In the genomic region with DNA sequence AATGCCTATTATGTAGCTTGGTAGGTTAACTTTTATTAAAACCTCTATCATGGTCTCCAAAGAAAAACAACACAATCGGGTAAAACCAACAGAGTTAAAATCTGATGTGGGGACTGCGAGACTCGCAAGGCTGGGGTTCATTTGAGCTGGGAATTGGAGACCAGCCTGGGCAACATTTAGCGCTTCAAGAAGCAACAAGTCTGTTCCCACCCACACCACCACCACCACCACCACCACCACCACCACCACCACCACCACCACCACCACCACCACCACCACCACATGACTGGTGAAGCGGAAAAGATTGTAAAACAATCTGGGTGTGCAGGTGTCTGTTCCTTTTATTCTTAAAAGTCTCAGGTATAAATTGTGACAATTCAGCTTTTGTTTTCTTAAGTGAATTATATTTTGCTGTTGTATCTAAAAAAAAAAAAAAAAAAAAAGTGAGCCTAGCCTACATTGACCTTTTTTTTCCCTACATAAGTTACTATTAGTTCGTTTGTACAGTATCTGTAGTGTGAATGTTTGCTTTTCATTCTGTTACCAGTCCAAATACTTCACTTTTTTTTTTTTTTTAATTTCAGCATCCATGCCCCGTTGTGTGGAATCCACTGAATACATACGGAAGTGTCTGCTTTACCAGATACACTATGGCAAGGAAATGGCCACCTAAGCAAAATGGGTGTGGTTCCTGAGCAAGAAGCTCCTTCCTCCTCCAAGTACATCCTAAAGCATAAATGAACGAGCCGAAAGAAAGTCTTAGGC, we compare ENCODE assay signal across 8 mouse cellular contexts. TPM values are rescaled to one million over a fixed set of nuclear protein-coding genes. Genes with fewer than 3 reads are reported as not detected.
DNase-seq lines count a peak whose midpoint lies in the region; ATAC-seq and TF ChIP-seq lines count a peak whose summit lies in the region.

No protein-coding gene starts in this region.

- H3K27me3 ChIP-seq in erythroblast, embryonic 14.5 days (ENCODE audit: control insufficient read depth) = no peaks in the 10 kb centered on the region
- H3K27me3 ChIP-seq in heart, postnatal 0 days (ENCODE audit: control insufficient read depth, insufficient read depth, low read length) = no peaks in the 10 kb centered on the region
- no peaks in the 10 kb centered on the region for H3K27me3 ChIP-seq in liver, embryonic 16.5 days (ENCODE audit: control insufficient read depth, insufficient read depth, low read depth, low read length)

- peak overlapping the region; percentile 22; the same call in 1 of the 2 replicates for H3K27ac ChIP-seq in heart, postnatal 0 days (ENCODE audit: low read depth)
- H3K27ac ChIP-seq in liver, embryonic 16.5 days (ENCODE audit: low read length) = peak overlapping the region; percentile 78

- peaks cover 37% of the 10 kb centered on the region for H3K36me3 ChIP-seq in erythroblast, embryonic 14.5 days (ENCODE audit: control insufficient read depth)
- H3K36me3 ChIP-seq in heart, postnatal 0 days (replicated peaks; ENCODE audit: control insufficient read depth, insufficient read depth, low read length) = peaks cover 21% of the 10 kb centered on the region
- H3K36me3 ChIP-seq in liver, embryonic 16.5 days (ENCODE audit: control insufficient read depth, insufficient read depth) = peaks cover 12% of the 10 kb centered on the region; the same call in 1 of the 2 replicates

- peak overlapping the region; percentile 38 for H3K9ac ChIP-seq in heart, postnatal 0 days (replicated peaks; ENCODE audit: low read depth, low read length)
- H3K9ac ChIP-seq in liver, embryonic 16.5 days (ENCODE audit: low read depth, low read length) = peak overlapping the region; percentile 73; the same call in 1 of the 2 replicates

- H3K4me2 ChIP-seq in heart, postnatal 0 days (ENCODE audit: low read depth, low read length) = peak overlapping the region; percentile 91
- peak overlapping the region; percentile 90 for H3K4me2 ChIP-seq in liver, embryonic 16.5 days (ENCODE audit: low read depth, low read length)

- H3K4me1 ChIP-seq in erythroblast, embryonic 14.5 days (ENCODE audit: control insufficient read depth) = peaks cover 39% of the 10 kb centered on the region
- 0 out of 2 replicates have a peak, but pooled peaks cover 6% of the 10 kb centered on the region for H3K4me1 ChIP-seq in heart, postnatal 0 days (ENCODE audit: control insufficient read depth, insufficient read depth)
- H3K4me1 ChIP-seq in liver, embryonic 16.5 days (ENCODE audit: control insufficient read depth, low read depth, low read length) = peaks cover 17% of the 10 kb centered on the region

- TF ChIP-seq CTCF in heart, postnatal 0 days (IDR thresholded peaks at IDR 0.05; ENCODE audit: low read depth) = no peak

- 50% methylated on average over 10 of the region's 10 CpGs for WGBS in heart, postnatal 0 days
- WGBS in liver, embryonic 16.5 days (ENCODE audit: insufficient replicate concordance) = 35% methylated on average over 10 of the region's 10 CpGs

- DNase-seq in 416B (ENCODE audit: low read depth) = peak; percentile 55
- no peak for DNase-seq in heart, postnatal 0 days (ENCODE audit: low spot score)
- no peak for DNase-seq in thymus, postnatal 14 days
- no peak for DNase-seq in cerebellum, adult 11-12 months

- no peaks in the 10 kb centered on the region for H3K9me3 ChIP-seq in erythroblast, embryonic 14.5 days (ENCODE audit: control insufficient read depth, low read length)
- H3K9me3 ChIP-seq in heart, postnatal 0 days (replicated peaks; ENCODE audit: control insufficient read depth, low read length) = no peaks in the 10 kb centered on the region
- no peaks in the 10 kb centered on the region for H3K9me3 ChIP-seq in liver, embryonic 16.5 days (replicated peaks; ENCODE audit: control insufficient read depth, low read length)

- peak overlapping the region; percentile 79 for H3K4me3 ChIP-seq in erythroblast, embryonic 14.5 days (replicated peaks)
- peak overlapping the region; percentile 74 for H3K4me3 ChIP-seq in heart, postnatal 0 days (ENCODE audit: low read depth, low read length)
- H3K4me3 ChIP-seq in liver, embryonic 16.5 days (ENCODE audit: low read depth, low read length) = peak overlapping the region; percentile 73

- TF ChIP-seq EP300 in heart, postnatal 0 days (IDR thresholded peaks at IDR 0.05; ENCODE audit: low read depth) = no peak

- ATAC-seq in erythroblast, adult 5-6 weeks (replicated peaks; ENCODE audit: low FRiP score, poor library complexity, severe bottlenecking) = no peak
- ATAC-seq in heart, postnatal 0 days (ENCODE audit: insufficient read depth, low read depth) = no peak
- ATAC-seq in liver, embryonic 16.5 days (ENCODE audit: low read depth) = no peak
- no peak for ATAC-seq in granulocyte monocyte progenitor cell, adult 5-6 weeks (replicated peaks; ENCODE audit: poor library complexity, severe bottlenecking)

RNA-seq across cellular contexts. Expression of a gene that starts 0.7 kb away (rescaled TPM):
- polyA plus RNA-seq in erythroblast, embryonic 14.5 days (2012) = 0.06 and 0.13 TPM in 2 replicates
- not detected in 2 replicates for total RNA-seq in erythroblast, adult 5-6 weeks (2015; ENCODE audit: low replicate concordance)
- 2.1 TPM in 1 of 2 replicates, not detected in the other for total RNA-seq in erythroblast, adult 5-6 weeks (2017; ENCODE audit: low replicate concordance)
- total RNA-seq in heart, postnatal 0 days (2014; rRNA removed; ENCODE audit: low replicate concordance) = 3.5 TPM in 1 of 2 replicates, not detected in the other
- 2.4 and 2.5 TPM in 2 replicates for polyA plus RNA-seq in heart, postnatal 0 days (2015; fragmentation: Nextera tagmentation; extraction: Ambion mirVana)
- 2.2 and 2.6 TPM in 2 replicates for polyA plus RNA-seq in liver, embryonic 16.5 days (2015; fragmentation: Nextera tagmentation; extraction: Ambion mirVana)
- total RNA-seq in granulocyte monocyte progenitor cell, adult 5-6 weeks (2014; fragmentation: Nextera tagmentation) = 1.9 and 6.3 TPM in 2 replicates
- not detected in 2 replicates for total RNA-seq in granulocyte monocyte progenitor cell, adult 5-6 weeks (2017)
